Mouse (Mus musculus) embryonic facial prominence, embryonic 10.5 days (tissue): ENCODE measurements around the gene Casp2. TPM values are rescaled to one million over a fixed set of nuclear protein-coding genes. Genes with fewer than 3 reads are reported as not detected.

ENCODE experiments used
- DNase-seq: peaks from one replicate; pipeline ENCODE4 v3.0.0-alpha.2; 2017; ENCODE audit warnings: low spot score
- H3K27ac ChIP-seq: fragments of 300-500 bp; sonication (generic); replicated peaks from 2 replicates; pipeline ENCODE4 v1.5.1; 2016; ENCODE audit warnings: mild to moderate bottlenecking
- H3K27me3 ChIP-seq: fragments of 300-500 bp; sonication (generic); replicated peaks from 2 replicates; pipeline ENCODE4 v1.6.1; 2016; ENCODE audit warnings: low read depth, mild to moderate bottlenecking; ENCODE audit not compliant: poor library complexity, severe bottlenecking
- H3K36me3 ChIP-seq: fragments of 300-500 bp; sonication (generic); replicated peaks from 2 replicates; pipeline ENCODE4 v1.6.1; 2016; ENCODE audit warnings: mild to moderate bottlenecking, moderate library complexity
- H3K4me1 ChIP-seq: fragments of 300-500 bp; sonication (generic); 2 replicates; pipeline ENCODE4 v1.6.1; 2016
- H3K4me3 ChIP-seq: fragments of 300-500 bp; sonication (generic); 2 replicates; pipeline ENCODE4 v1.5.1; 2016; ENCODE audit warnings: mild to moderate bottlenecking, moderate library complexity
- H3K9me3 ChIP-seq: fragments of 300-500 bp; sonication (generic); 2 replicates; pipeline ENCODE4 v1.6.1; 2016; ENCODE audit warnings: mild to moderate bottlenecking
- WGBS: fragments of 180-500 bp; shearing (Covaris S2); methylation state at CpG from one replicate; pipeline ENCODE4 v1.1.7; 2016; 5-methylcytosine and 5-hydroxymethylcytosine counted together
- polyA plus RNA-seq: library from polyadenylated mRNA; unstranded; fragments of >200 nt; fragmentation: Nextera tagmentation; extraction: Ambion mirVana; gene quantifications from 2 replicates; pipeline ENCODE4 v1.2.1, GENCODE M21; 2016

Gene Casp2
- polyA plus RNA-seq: 79.5 and 85.3 TPM in 2 replicates

- DNase-seq: peak; percentile 99
- H3K36me3 ChIP-seq: peaks cover 30% of the 10 kb centered on the region
- H3K4me3 ChIP-seq: peak within 1 kb of the TSS; percentile 84
- H3K27ac ChIP-seq: peak within 1 kb of the TSS; percentile 98
- H3K9me3 ChIP-seq: no peaks in the 10 kb centered on the region
- peaks cover 17% of the 10 kb centered on the region for H3K4me1 ChIP-seq
- peaks cover 16% of the 10 kb centered on the region for H3K27me3 ChIP-seq
- under 1% methylated on average over 51 of the region's 51 CpGs for WGBS
Measured at GRCm38 (mm10) chr6:42264626-42265312, at the start of gene Casp2. Casp2 (plus strand) TSS chr6:42264985.

- H3K27ac ChIP-seq: no peak within 1 kb of the TSS
- no peak for DNase-seq
- no peaks in the 10 kb centered on the region for H3K36me3 ChIP-seq
- no peak within 1 kb of the TSS for H3K4me3 ChIP-seq
- H3K27me3 ChIP-seq: no peaks in the 10 kb centered on the region
- no peaks in the 10 kb centered on the region for H3K4me1 ChIP-seq
- 90% methylated on average over 2 of the region's 2 CpGs for WGBS
- H3K9me3 ChIP-seq: no peaks in the 10 kb centered on the region
Measured at GRCm38 (mm10) chr6:42215028-42215427, 49.8 kb upstream of the Casp2 start, which contains the start of gene Tas2r144. Tas2r144 (plus strand) TSS chr6:42215328.

DNA sequence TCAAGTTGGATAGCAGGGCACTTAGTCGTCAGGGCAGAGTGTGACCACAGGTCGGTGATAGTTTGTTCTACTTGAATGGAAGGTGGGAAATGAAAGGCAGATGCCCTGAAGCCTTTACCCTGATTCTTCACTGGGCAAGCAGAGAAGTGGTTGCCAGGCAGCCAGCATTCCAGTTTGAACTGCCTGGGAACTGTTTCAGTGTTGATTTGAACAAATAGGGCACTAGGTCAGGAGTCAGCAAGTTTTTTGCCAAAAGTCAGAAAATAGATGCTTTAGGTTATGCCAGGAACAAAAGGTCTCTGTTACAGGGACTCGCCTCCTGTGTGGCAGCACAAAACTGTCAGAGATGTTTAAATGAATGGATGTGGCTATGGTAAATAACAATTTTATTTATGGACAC, 42.5 kb upstream of the Casp2 start:
- no peaks in the 10 kb centered on the region for H3K9me3 ChIP-seq
- WGBS: 51% methylated on average over 3 of the region's 3 CpGs
- H3K4me3 ChIP-seq: no peak overlapping the region
- no peaks in the 10 kb centered on the region for H3K36me3 ChIP-seq
- no peak overlapping the region for H3K27ac ChIP-seq
- no peaks in the 10 kb centered on the region for H3K4me1 ChIP-seq
- DNase-seq: no peak
- no peaks in the 10 kb centered on the region for H3K27me3 ChIP-seq

- no peak for DNase-seq
- no peak overlapping the region for H3K4me3 ChIP-seq
- no peaks in the 10 kb centered on the region for H3K9me3 ChIP-seq
- no peaks in the 10 kb centered on the region for H3K36me3 ChIP-seq
- H3K27ac ChIP-seq: no peak overlapping the region
- no peaks in the 10 kb centered on the region for H3K4me1 ChIP-seq
- no peaks in the 10 kb centered on the region for H3K27me3 ChIP-seq
- 82% methylated on average over 4 of the region's 4 CpGs for WGBS
Measured at GRCm38 (mm10) chr6:42225046-42225445, 39.7 kb upstream of the Casp2 start.

DNA sequence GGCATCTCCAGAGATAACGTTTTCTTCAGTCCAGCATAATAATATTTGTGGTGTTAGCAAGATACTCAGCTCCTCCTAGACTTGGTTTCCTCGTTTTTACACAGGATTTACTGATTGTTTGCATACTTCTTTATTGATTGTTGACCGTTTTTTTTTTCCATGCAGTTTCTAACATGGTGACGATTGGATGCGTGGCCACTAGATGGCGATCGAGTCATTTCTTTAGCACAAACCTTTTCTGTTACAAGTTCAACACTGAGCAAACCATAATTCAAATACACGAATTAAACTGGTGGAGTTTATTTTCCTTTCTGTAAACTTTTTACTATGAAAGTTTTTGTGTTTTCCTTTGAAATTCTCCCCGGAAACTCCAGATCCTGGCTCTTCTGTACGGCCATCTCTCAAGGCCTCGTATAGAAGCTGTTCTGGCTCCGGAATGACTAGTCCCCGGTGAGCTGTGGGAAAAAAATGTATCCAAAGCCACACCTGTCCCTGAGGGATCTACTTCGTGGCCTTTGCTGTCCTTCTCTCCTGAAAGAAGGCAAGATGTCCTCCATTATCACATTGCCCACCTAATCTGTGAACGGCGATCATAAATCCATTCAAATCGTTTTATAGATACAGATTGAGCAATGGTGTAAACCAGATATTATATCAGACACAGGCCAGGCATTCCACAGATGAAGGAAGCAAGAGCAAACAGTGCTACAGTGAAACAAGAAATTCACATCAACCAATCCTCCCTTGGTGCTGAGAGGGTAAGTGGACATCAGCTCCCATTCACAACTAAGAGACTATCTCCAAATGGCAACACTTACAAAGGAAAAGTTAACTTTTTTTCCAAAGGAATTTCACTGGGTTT, 37.3 kb upstream of the Casp2 start:
- Histone ChIP-seq H3K27ac (no peak overlapping the region), H3K36me3 (no peaks in the 10 kb centered on the region), H3K27me3 (no peaks in the 10 kb centered on the region), H3K9me3 (no peaks in the 10 kb centered on the region), H3K4me3 (no peak overlapping the region), H3K4me1 (no peaks in the 10 kb centered on the region)
- WGBS: 34% methylated on average over 17 of the region's 17 CpGs
- DNase-seq: peak; percentile 69

DNA sequence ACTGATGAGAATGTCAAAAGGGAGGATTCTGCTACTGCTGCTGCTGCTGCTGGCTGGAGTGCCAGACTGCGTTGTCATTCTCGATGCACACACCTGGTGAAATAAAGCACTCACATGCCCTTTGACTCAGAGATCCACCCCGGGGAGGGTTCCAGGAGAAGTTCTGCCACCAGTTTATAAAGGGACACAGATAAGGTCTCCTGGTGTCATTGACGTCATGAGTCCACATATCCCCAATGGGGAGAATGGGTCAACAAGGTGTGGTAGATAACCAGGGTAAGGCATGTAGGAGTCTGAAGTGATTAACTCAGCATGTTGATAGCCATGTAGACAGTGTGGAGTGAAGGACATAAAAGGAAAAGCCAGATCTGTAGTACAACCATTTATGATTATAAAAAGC, 35.2 kb upstream of the Casp2 start:
- H3K36me3 ChIP-seq: no peaks in the 10 kb centered on the region
- DNase-seq: no peak
- H3K27ac ChIP-seq: no peak overlapping the region
- H3K4me3 ChIP-seq: no peak overlapping the region
- H3K9me3 ChIP-seq: no peaks in the 10 kb centered on the region
- no peaks in the 10 kb centered on the region for H3K27me3 ChIP-seq
- H3K4me1 ChIP-seq: no peaks in the 10 kb centered on the region
- WGBS: 83% methylated on average over 4 of the region's 4 CpGs

- no peaks in the 10 kb centered on the region for H3K36me3 ChIP-seq
- no peak overlapping the region for H3K27ac ChIP-seq
- H3K4me3 ChIP-seq: no peak overlapping the region
- no peaks in the 10 kb centered on the region for H3K27me3 ChIP-seq
- whole genome bisulfite sequencing: 94% methylated on average over 3 of the region's 3 CpGs
- H3K9me3 ChIP-seq: no peaks in the 10 kb centered on the region
- no peak for DNase-seq
- no peaks in the 10 kb centered on the region for H3K4me1 ChIP-seq
Measured at GRCm38 (mm10) chr6:42231191-42231590, 33.6 kb upstream of the Casp2 start.

GRCm38 (mm10) chr6:42237276-42237805, 27.4 kb upstream of the Casp2 start:
- no peaks in the 10 kb centered on the region for H3K27me3 ChIP-seq
- DNase-seq: no peak
- WGBS: 78% methylated on average over 6 of the region's 6 CpGs

GRCm38 (mm10) chr6:42241311-42242045, 23.3 kb upstream of the Casp2 start:
- 65% methylated on average over 6 of the region's 6 CpGs for WGBS
- Histone ChIP-seq H3K9me3 (no peaks in the 10 kb centered on the region), H3K27ac (no peak overlapping the region), H3K36me3 (no peaks in the 10 kb centered on the region), H3K27me3 (peaks cover 6% of the 10 kb centered on the region), H3K4me3 (no peak overlapping the region), H3K4me1 (peaks cover 10% of the 10 kb centered on the region; the same call in 1 of the 2 replicates)
- no peak for DNase-seq

More at GRCm38 (mm10) chr6:42237276-42237805, 27.4 kb upstream of the Casp2 start:
- Histone ChIP-seq H3K4me1 (no peaks in the 10 kb centered on the region), H3K36me3 (no peaks in the 10 kb centered on the region), H3K27ac (no peak overlapping the region), H3K9me3 (no peaks in the 10 kb centered on the region), H3K4me3 (no peak overlapping the region)

- Histone ChIP-seq H3K27me3 (peaks cover 15% of the 10 kb centered on the region), H3K9me3 (no peaks in the 10 kb centered on the region), H3K4me1 (peaks cover 11% of the 10 kb centered on the region; the same call in 1 of the 2 replicates), H3K27ac (peak within 1 kb of the TSS; percentile 65), H3K4me3 (peak within 1 kb of the TSS; percentile 62), H3K36me3 (no peaks in the 10 kb centered on the region)
- 2% methylated on average over 28 of the region's 28 CpGs for WGBS
- DNase-seq: peak; percentile 89
Measured at GRCm38 (mm10) chr6:42245711-42246353, 19.0 kb upstream of the Casp2 start, which contains the start of gene Gstk1. Gstk1 (plus strand) TSS chr6:42245935.

- DNase-seq: no peak
- no peaks in the 10 kb centered on the region for H3K36me3 ChIP-seq
- H3K4me3 ChIP-seq: 0 out of 2 replicates have a peak overlapping the region, but pooled peaks have one; percentile 18
- H3K27me3 ChIP-seq: peaks cover 15% of the 10 kb centered on the region
- 3% methylated on average over 8 of the region's 8 CpGs for WGBS
- no peaks in the 10 kb centered on the region for H3K9me3 ChIP-seq
- peaks cover 11% of the 10 kb centered on the region; the same call in 1 of the 2 replicates for H3K4me1 ChIP-seq
- H3K27ac ChIP-seq: no peak overlapping the region
Measured at GRCm38 (mm10) chr6:42247173-42247572, 17.6 kb upstream of the Casp2 start.
